Mouse (Mus musculus): ENCODE measurements around the gene Hist1h3f.
"Not testable (repeated sequence)": the region's sequence is repeated elsewhere in the genome, so short reads cannot be mapped to it uniquely, and the experiment has no call there.

Gene Hist1h3f

DNA sequence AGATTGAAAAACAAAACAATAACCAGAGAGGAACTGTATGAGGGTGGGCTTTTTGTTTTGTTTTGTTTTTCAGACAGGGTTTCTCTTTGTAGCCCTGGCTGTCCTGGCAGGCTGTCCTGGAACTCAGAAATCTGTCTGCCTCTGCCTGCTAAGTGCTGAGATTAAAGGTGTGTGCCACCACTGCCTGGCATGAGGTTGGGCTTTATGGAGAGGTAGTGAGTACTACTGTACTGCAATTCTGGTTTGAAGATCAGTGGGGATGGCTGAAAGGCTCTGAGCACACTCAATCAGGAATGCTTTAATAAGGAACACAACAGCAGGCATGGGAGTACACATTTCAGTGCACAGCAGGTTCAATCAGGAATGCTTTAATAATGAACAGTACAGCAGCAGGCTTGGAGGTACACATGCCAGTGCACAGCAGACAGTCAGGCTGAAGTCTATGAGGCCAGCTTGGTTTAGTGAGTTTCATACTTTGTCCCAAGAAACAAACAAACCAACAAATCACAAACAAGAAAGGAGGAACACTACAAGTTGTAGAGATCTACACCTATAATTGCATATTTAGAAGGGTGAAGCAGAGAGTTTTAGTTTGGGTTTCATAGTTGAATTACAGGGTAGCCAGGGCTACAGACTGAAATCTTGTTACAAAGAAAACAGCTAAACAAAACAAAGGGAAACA, 39.7 kb downstream of the Hist1h3f start:
- DNase-seq (ENCODE audit: low spot score): no peak

DNA sequence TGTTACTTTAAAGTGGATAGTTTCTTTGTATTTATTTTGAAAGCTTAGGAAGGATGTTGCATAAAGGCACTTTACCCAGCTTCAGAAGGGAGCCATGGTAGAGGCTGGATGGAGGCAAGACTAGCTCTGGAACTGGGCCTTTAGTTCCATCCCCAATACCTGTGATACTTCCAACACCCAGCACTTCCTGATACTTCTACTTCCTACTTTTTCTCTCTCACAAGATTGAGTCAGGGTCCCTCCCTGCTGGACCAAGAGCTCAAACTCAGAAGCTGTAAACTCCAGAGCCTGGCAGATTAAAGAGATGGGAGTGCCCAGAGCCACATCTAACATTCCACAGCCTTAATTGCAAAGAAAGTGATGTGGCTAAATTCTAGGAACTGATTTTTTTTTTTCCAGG, 40.5 kb downstream of the Hist1h3f start:
- DNase-seq (ENCODE audit: low spot score): no peak

DNA sequence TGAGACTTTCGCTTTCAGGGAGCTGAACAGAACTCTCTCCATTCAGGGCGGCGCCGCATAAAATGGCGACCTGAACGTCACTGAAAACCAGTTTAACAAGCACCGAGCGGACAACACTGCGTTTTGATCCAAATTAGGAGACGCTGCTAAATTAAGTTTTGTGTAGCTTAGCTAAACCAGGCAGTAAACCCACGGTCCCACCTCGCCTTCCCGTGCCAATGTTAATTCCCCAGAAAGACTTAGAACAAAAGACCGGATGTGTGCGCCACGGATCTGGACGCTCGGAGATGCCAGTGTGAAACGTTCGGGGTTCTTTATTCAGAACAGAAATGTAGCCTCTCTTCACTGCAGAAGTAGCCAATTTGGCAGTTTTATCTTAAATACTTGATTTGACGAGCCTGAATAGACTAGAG, 41.2 kb downstream of the Hist1h3f start:
- peak; percentile 84 for DNase-seq (ENCODE audit: low spot score)

DNA sequence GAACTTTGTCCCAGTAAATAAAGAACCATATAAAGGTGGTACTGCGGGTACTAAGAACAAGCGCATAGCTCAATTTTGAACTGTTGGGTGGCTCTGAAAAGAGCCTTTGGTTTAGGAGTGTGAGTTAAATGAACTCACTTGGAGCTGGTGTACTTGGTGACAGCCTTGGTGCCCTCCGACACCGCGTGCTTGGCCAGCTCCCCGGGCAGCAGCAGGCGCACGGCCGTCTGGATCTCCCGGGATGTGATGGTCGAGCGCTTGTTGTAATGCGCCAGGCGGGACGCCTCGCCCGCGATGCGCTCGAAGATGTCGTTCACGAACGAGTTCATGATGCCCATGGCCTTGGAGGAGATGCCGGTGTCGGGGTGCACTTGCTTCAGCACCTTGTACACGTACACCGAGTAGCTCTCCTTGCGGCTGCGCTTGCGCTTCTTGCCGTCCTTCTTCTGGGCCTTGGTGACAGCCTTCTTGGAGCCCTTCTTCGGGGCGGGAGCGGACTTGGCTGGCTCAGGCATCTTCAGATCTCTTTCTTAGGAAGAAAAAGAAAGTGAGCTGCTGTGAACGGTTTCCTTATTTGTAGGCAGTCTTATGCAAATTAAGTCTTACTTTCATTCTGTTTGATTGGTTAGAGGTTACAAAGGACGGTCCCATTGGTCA, 41.7 kb downstream of the Hist1h3f start:
- peak; percentile 93 for DNase-seq (ENCODE audit: low spot score)

DNA sequence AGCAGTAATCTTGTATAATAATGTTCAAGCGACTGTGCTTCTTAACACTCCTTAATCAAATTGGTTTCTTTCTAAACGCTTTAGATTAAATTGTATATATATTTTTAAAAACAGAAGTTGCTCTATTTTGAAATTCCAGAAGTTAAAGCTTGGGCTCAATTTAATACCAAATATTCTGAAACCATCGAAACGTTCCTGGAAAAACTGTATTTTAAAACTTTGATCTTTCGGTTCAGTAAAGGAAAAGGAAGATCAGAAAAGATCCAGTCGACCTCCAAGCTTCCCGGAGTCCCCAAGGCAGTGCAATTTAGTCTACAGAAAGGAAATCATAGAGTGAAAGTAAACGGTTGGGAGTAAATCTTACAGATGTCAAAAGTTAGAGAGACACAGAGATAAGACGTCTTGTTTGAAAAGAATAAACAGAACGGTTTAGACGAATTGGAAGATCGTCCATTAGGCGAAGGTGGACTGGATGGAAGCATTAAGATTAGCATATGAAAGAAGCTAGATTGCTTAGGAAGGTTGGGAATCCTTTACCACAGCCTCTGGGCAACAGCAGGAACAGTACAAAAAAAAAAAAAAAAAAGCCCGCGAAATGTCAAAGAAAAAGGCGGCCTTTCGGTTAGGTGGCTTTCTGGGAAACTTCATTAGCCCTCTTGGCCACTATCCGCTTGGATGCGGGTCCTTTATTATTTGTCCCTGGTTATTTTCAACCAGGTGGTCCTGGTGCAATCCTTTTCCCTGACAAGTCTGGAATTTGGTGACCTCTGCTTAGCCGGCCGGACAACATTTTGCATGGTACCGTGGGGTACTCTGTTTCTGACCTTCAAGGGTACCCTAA, 42.5 kb downstream of the Hist1h3f start:
- no peak for DNase-seq (ENCODE audit: low spot score)

DNA sequence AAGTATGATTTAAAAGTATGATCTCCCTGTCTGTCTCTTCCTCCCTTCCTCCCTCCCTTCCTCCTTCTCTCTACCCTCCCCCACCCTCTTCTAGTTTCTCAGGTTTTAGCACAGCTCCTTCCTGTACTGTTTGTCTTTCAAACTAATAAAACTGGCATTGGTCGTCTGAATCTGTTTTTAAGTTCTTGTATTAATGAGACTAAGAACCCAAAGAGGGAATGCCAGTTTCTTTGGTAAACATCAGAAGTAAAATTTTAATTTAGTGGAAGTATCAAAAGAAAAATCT, 43.0 kb downstream of the Hist1h3f start:
- DNase-seq (ENCODE audit: low spot score): no peak

DNA sequence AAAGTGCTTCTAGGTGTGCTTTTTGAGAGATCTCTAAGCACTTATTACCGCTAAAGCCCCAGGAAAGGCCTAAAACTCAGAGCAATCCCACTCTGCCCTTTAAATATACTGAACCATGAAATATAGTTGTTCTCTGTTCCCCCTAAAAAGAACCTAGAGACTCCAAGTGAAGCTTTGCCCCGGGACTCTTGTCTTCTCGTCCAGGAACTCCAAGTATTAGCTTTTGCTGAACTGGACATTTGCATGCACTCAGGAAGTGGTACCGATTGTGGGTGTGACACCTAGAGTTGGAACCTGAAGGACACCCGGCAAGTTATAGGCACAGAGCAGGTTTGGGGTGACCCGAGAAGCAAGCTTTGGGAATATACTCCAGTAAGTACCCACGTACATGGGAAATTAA, 47.4 kb downstream of the Hist1h3f start:
- DNase-seq (ENCODE audit: low spot score): no peak

DNA sequence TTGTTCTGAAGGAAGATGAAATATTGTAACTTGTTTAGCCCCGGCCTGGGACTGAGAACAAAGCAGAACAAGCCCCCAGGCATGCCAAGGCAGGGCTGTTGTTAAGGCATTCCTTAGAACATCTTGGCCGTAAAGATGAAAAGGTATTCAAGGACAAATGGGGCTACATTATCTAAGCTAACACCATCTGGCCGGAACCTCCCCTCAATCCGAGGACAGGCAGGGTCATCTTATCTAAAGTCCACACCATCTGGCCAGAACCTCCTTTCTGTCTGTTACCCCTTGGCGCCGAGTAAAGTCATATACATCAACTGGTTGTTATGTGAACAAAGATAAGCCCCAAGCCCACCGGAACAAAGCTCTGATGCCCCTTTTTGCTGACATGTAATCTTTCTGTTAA, 48.0 kb downstream of the Hist1h3f start:
- DNase-seq (ENCODE audit: low spot score): not testable (repeated sequence)

DNA sequence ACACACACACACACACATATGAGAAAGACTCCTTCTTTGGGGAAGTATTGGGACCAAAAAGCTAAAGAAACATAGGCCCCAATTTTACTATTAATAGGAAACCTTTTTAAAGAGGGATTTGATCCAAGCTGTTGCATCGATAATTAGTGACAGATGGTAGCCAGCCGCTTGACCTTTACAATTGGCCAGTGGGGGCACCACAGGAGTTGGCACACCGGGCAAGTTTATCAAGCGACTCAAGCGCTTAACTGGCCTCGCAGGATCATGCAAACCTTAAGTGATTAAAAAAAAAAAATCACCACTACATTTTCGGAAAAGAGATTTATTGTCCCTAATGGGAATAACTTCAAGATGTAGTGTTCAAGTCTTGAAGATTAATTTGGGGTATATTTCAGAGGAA, 48.8 kb downstream of the Hist1h3f start:
- no peak for DNase-seq (ENCODE audit: low spot score)

DNA sequence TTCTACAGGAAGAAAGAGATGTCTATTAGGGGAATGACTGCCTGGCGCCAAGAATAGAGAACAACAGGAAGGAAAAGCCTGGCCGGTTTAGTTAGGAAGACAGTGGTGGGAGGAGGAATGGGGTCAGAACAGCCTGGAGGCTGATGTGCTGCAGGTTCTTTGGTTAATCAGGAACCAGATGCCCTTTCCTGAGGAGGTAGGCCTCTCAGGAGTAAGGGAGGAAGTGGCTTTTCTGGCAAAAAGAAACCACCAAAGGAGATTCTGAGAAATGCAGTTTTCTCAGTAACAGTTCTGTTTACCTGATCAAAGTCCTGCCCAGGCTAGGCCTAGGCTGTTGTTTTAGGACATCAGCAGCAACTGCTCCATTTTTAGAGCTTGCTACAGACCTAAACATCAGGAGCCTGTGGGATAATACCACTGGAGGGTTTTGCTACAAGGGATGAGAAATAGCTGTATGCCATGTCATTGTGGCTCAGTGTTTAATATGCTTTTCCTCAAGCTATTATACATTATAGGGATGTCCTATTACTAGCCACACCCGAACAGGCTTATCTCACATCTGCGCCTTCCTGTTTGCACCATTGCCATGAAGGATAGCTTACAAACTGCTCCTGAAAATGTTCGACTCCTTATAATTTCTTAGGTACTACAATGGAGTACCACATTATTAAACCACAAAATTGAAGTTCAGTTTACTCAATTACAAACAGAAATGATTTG, 49.4 kb downstream of the Hist1h3f start:
- DNase-seq (ENCODE audit: low spot score): no peak

Data from lung, postnatal 25 days (tissue).